Mouse (Mus musculus): ENCODE measurements at regions not wholly inside any gene's neighbourhood (a gene's known extent, or its start where the extent isn't known, plus 50 kb on each side); places are given as distances from the start of the nearest gene placed in this dataset.

DNA sequence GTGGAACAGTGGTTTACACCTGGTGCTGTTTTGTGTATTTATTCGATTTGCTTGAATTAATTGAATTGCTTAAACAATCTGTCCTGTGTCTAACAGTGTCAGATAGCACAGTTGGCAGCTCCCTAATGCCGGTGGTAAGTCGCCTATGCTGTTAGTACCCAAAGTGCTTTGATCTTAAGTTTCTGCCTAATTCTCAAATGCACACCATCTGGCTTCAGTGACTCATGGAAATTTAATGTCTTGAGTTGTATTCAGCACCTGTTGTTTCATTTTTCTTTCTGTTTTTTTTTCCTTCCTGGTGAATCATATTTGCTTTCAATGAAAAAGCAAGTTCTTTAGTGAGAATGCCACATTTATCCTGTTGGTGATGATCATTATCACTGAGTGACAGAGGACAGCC lies 201.7 kb upstream of the Nrip1 start:
- TF ChIP-seq CTCF (IDR thresholded peaks at IDR 0.05; ENCODE audit: extremely low read depth, insufficient read length, insufficient replicate concordance, low read depth, low read length), result no peak
- TF ChIP-seq POLR2A (IDR thresholded peaks at IDR 0.05; ENCODE audit: low read depth, low read length), result no peak
